Mouse (Mus musculus) hematopoietic multipotent progenitor cell, adult 10-12 weeks (in vitro differentiated cells): ENCODE results near the gene Foxn2. TPM values are rescaled to one million over a fixed set of nuclear protein-coding genes. Genes with fewer than 3 reads are reported as not detected.

Source experiments
- polyA plus RNA-seq: library from polyadenylated mRNA; stranded (reverse); fragments of >175 nt; gene quantifications from 2 replicates; pipeline ENCODE4 v1.2.3, GENCODE M21; 2012; ENCODE audit warnings: low replicate concordance

Gene Foxn2
- polyA plus RNA-seq: 21.6 and 26.4 TPM in 2 replicates

GRCm38 (mm10) chr17:88440285-88441000, at the start of gene Foxn2:
TSS of gene Foxn2 (plus strand) at chr17:88440711.

GRCm38 (mm10) chr17:88529519-88530235, 89.2 kb downstream of the Foxn2 start, which contains the start of gene Ppp1r21:
TSS of gene Ppp1r21 (plus strand) at chr17:88530118.

Other genes with a start within 250 kb of the Foxn2 start
- gene Ppp1r21, start 89.4 kb downstream of the Foxn2 start, polyA plus RNA-seq: 14.3 and 17.6 TPM in 2 replicates
- gene Ston1, start 157.0 kb downstream of the Foxn2 start, polyA plus RNA-seq: 0.20 and 1.5 TPM in 2 replicates
- gene Gtf2a1l, start 227.9 kb downstream of the Foxn2 start, polyA plus RNA-seq: not detected in 2 replicates